Mouse (Mus musculus) small intestine, adult 10 weeks (tissue): ENCODE results near the gene Lrriq3. TPM values are rescaled to one million over a fixed set of nuclear protein-coding genes. Genes with fewer than 3 reads are reported as not detected.

Experiments used
- polyA plus RNA-seq: library from polyadenylated mRNA; stranded (reverse); fragments of 350-450 nt; fragmentation: Illumina TruSeq; extraction: RNeasy Lipid Tissue Mini Kit (QIAGEN cat#74804); gene quantifications from one replicate; pipeline ENCODE4 v1.2.3, GENCODE M21; 2014; ENCODE audit warnings: low replicate concordance

The Lrriq3 gene
- polyA plus RNA-seq, result 0.71 TPM

GRCm38 (mm10) chr3:155093116-155093956, at the start of gene Lrriq3, which contains the start of gene Fpgt:
TSS of gene Lrriq3 (plus strand) at chr3:155093434.
TSS of gene Fpgt (minus strand) at chr3:155093403.

GRCm38 (mm10) chr3:155055231-155055916, 37.9 kb upstream of the Lrriq3 start, which contains the start of gene Tnni3k:
TSS of gene Tnni3k (minus strand) at chr3:155055407.

Other genes starting within 250 kb of the Lrriq3 start
- gene Tnni3k, start 38.0 kb upstream of the Lrriq3 start, polyA plus RNA-seq, result not detected
- gene Fpgt, start within 50 bp of the Lrriq3 start, polyA plus RNA-seq, result 62.8 TPM